Mouse (Mus musculus) ovary, adult 18-20 months (tissue): Measurements from ENCODE around the gene Ggn.
A peak's percentile ranks its signal among the peaks of the same experiment; 100 is the strongest.
"Not testable (repeated sequence)": the region's sequence is repeated elsewhere in the genome, so short reads cannot be mapped to it uniquely, and the experiment has no call there.

Experiments
- DNase-seq: peaks from one replicate; pipeline ENCODE4 v3.0.0; 2022; ENCODE audit warnings: low spot score, mixed read lengths

The Ggn gene

DNA sequence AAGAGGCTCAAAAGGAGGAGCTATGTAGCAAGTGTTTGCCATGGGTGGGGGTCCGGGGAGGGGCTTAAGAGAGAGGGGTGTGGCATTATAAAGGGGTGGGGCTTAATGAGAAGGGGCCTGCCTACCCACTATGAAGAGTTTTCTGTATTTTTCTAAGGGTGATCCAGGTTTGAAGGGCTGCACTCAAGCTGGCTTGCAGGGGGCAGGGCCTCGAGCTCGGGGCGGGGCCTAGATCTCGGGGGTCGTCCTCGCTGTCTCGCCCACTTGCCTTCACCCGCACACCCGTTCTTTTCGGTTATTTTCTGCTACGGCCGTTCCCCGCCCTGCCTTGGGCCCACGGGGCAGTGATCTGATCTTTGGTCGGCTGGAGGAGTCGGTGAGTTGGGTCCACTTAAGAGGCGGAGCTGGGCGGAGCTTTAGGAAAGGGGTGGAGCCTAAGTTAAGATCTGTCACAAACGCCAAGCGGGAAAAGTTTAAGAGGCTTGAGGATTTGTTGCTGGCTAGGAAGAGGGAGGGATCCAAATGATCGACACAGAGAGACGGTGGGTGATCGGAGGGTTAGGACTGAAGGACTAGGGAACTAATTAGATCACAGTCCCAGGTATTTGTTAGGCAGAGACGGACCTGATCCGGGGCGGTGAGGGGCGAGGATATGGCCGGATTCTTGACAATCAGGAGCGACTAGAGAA is at the start of gene Ggn, which contains the start of gene Spred3:
TSS of gene Ggn (plus strand) at position 145 of the 689 bp plus-strand sequence.
TSS of gene Spred3 (minus strand) at position 346 of the 689 bp plus-strand sequence.
- peak; percentile 53 for DNase-seq

DNA sequence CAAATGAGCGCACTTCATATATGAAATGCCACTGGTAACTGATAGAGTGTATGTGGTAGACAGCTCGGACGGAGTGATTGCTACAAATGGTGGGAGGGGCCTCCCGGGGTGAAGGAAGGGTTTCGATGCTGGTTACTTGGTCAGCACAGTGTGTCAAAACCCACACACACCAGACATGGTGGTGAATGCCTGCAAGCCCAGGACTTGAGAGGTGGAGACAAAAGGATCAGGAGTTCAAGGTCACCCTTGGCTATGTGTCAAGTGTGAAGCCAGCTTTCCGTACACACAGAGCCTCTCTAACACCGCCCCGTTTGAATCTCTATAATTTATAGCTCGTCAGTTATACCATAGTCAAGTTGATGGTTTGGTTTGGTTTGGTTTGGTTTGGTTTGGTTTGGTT is 47.2 kb upstream of the Ggn start:
- no peak for DNase-seq

- no peak for DNase-seq
Observed at GRCm38 (mm10) chr7:29123531-29124358, 46.3 kb upstream of the Ggn start.

GRCm38 (mm10) chr7:29124970-29125369 is 45.0 kb upstream of the Ggn start, which contains the start of gene Ryr1:
Gene Ryr1 (minus strand): TSS chr7:29125179.
- DNase-seq, result peak; percentile 48

DNA sequence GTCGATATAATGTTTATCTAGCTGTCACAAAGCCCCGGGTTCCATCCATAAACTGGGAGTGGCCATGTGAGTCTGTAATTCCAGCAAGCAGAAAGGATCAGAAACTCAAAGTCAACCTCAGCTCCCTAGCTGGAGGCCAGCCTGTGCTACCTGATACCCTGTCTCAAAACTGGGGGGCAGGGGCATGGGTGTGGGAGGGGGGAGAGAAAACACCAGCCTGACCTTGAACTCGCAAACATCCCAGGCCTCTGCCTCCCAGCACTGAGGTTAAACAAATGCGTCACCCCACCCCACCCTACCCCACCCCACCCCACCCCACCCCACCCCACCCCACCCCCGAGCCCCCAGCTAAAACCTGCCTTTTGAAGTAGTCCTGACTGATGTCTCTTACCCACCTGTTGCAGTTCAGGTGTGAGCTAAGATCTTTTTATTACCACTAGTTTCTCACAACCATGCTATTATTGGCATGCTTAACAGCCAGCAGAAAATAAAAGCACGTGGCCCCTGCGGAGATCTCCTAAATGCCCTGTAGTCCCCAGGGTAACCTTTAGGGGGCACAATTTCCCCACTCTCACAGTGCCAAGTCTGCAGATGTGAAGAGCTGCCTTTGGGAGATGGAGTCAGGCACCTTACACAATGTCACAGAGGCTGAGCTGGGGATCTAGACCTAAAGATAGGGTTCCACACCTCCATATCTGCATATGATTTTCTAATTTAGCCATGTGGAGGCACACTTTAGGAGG is 43.7 kb upstream of the Ggn start:
- DNase-seq, result peak; percentile 25

- DNase-seq, result no peak
Observed at GRCm38 (mm10) chr7:29128725-29129124, 41.3 kb upstream of the Ggn start.

- no peak for DNase-seq
Observed at GRCm38 (mm10) chr7:29134230-29134629, 35.8 kb upstream of the Ggn start.

GRCm38 (mm10) chr7:29134693-29135386 is 35.2 kb upstream of the Ggn start, which contains the start of gene Rasgrp4:
Gene Rasgrp4 (plus strand): TSS chr7:29134851.
- no peak for DNase-seq

DNA sequence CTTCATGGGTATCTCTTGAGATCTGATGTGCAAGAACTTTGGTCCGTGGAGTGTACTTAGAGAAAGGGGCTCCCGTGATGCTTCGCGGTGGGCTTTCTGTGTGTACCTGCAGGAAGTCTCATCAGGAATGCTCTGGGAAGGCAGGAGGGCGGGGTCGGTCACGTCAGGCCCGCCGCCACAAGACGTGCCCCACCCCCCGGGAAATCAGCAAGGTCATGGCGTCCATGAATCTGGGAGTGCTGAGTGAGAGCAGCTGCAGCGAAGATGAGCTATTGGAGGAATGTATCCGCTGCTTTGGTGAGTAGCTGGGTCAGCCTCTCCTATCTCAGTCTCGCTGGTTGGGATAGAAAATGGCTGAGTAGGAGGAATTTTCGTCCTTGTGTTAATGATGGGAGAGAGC is 32.6 kb upstream of the Ggn start:
- peak; percentile 74 for DNase-seq

- not testable (repeated sequence) for DNase-seq
Observed at GRCm38 (mm10) chr7:29139237-29139636, 30.8 kb upstream of the Ggn start.

GRCm38 (mm10) chr7:29141416-29141815 is 28.6 kb upstream of the Ggn start:
- no peak for DNase-seq

DNA sequence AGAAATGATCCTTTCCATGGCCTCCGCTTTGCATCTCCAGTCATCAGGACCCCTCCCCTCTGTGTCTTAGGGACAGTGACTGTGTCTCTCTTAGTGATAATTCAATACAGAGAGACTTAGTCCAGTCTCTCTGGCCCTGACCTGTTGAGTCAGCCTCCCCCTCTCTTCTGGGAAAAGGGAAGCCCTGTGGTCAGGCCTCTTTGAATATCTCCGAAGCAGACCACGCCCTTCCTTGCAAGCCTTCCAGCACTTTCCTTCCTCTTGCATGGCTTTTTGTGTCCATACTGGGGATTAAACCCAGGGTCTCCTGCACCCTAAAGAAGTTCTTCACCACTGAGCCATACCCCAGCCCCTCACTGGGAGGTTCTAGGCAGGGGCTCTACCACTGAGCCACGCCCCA is 26.0 kb upstream of the Ggn start:
- DNase-seq, result no peak

GRCm38 (mm10) chr7:29146625-29147367 is 23.2 kb upstream of the Ggn start:
- DNase-seq, result no peak

- DNase-seq, result no peak
Observed at GRCm38 (mm10) chr7:29148771-29149170, 21.2 kb upstream of the Ggn start.

- DNase-seq, result no peak
Observed at GRCm38 (mm10) chr7:29151486-29151885, 18.5 kb upstream of the Ggn start.

DNA sequence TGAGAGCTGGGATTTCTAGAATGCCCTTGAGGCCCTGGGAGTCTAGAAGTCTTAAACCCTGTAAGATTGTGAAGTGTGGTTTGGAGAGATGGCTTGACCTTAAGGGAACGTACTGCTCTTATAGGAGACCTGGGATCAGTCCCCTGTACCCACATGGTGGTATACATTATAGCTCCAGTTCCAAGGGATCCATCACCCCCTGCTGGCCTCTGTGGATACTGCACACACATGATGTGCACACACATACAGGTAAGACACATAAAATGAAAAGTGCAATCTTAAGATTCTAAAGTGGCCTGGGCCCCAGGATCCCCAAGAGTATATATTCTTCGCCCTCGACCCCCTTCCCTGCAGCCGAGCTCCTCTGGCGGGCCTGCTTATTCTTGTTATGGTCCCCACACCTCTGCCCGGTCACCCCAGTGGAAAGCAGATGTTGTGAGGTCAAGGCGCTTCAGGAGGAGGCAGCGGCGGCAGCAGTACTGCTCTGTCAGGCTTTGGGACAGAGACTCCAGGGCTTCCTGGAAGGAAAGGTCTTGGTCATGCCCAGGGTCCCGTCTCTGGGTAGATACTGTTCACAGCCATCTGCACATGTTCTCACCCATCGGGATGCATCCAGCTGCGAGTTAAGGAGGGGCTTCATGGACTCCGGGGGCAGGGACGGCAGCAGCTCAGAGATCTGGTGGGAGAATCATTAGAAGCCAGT is 15.8 kb upstream of the Ggn start:
- no peak for DNase-seq

DNA sequence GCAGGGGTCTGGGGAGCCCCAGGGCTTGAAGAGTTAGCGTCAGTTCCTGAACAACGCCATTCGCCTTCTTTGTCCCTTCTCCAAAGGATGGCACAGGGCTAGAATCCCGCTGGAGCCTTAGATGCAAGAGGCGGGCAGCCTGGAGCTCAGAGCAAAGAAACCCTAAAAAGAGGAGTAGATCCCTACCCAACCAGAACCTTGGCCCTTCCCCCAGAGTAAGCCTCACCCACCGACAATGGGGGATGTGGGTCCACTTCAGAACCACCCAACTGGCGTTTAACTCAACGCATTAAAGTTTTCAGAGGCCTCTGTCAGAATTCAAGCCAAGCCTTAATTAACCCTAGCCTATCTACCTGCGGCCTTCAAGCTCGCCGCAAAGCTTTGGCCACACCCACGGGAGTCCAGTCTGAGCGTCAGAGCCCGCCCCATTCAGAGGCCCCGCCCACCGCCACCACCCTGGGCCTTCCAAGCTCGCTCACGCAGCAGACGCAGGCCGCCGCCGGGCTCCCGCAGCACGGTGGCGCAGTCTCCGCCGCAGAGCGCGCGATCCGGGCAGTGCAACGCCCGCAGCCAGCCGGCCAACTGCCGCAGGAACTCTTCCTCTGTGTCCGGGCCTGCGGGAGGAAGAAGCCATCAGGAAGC is 14.7 kb upstream of the Ggn start:
- peak; percentile 79 for DNase-seq

GRCm38 (mm10) chr7:29155838-29156782 is 13.9 kb upstream of the Ggn start, which contains the start of gene Fam98c:
Gene Fam98c (minus strand): TSS chr7:29156234.
- peak; percentile 69 for DNase-seq

DNA sequence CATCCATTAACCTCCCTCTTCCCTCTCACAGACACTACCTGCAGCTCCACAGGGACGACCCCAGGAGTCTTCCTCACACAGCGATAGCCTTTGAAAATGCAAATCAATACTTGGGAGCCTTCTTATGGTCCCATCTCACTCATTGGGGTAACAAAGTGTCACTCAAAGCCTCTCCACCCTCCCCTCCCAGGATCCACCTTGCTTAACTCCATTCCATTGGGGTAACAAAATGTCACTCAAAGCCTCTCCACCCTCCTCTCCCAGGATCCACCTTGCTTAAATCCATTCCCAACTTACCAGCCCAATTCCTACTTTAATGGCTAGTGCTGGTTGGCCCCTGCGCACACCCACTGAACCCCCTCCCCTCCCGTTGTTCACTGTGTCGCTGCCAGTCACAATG is 11.7 kb upstream of the Ggn start:
- no peak for DNase-seq
